Mouse (Mus musculus) hindbrain, embryonic 11.5 days (tissue): ENCODE measurements around the gene Akap8l. TPM values are rescaled to one million over a fixed set of nuclear protein-coding genes. Genes with fewer than 3 reads are reported as not detected.
A peak's percentile ranks its signal among the peaks of the same experiment; 100 is the strongest.

Experiments used
- ATAC-seq: fragments of 200-750 bp; cut with Nextera tagmentation; 2 replicates; pipeline ENCODE4 v1.8.0; 2017; ENCODE audit warnings: mild to moderate bottlenecking, moderate TSS enrichment, moderate library complexity; ENCODE audit not compliant: low FRiP score
- DNase-seq: peaks from one replicate; pipeline ENCODE4 v3.0.0-alpha.2; 2015; ENCODE audit warnings: low spot score
- H3K27ac ChIP-seq: fragments of 300-500 bp; sonication (generic); 2 replicates; pipeline ENCODE4 v1.5.1; 2014; ENCODE audit warnings: mild to moderate bottlenecking, low read depth, low read length
- H3K27me3 ChIP-seq: fragments of 300-500 bp; sonication (generic); 2 replicates; pipeline ENCODE4 v1.6.1; 2014; ENCODE audit warnings: mild to moderate bottlenecking, low read length, moderate library complexity, mixed read lengths; ENCODE audit not compliant: control insufficient read depth, insufficient read depth
- H3K36me3 ChIP-seq: fragments of 300-500 bp; sonication (generic); 2 replicates; pipeline ENCODE4 v1.6.1; 2014; ENCODE audit warnings: mild to moderate bottlenecking, low read length, moderate library complexity, mixed read lengths; ENCODE audit not compliant: control insufficient read depth, insufficient read depth
- H3K4me1 ChIP-seq: fragments of 300-500 bp; sonication (generic); replicated peaks from 2 replicates; pipeline ENCODE4 v1.6.1; 2014; ENCODE audit warnings: low read length, mixed read lengths; ENCODE audit not compliant: control insufficient read depth, insufficient read depth
- H3K4me2 ChIP-seq: fragments of 300-500 bp; sonication (generic); replicated peaks from 2 replicates; pipeline ENCODE4 v1.6.1; 2014; ENCODE audit warnings: mild to moderate bottlenecking, low read depth, low read length
- H3K4me3 ChIP-seq: fragments of 300-500 bp; sonication (generic); 2 replicates; pipeline ENCODE4 v1.5.1; 2014; ENCODE audit warnings: low read depth, low read length
- H3K9ac ChIP-seq: fragments of 300-500 bp; sonication (generic); 2 replicates; pipeline ENCODE4 v1.6.1; 2014; ENCODE audit warnings: low read depth, low read length
- H3K9me3 ChIP-seq: fragments of 300-500 bp; sonication (generic); 2 replicates; pipeline ENCODE4 v1.6.1; 2016; ENCODE audit warnings: low read length; ENCODE audit not compliant: control insufficient read depth
- WGBS: fragments of 180-500 bp; shearing (Covaris S2); extraction: QIAGEN DNeasy Blood & Tissue Kit; methylation state at CpG from one replicate; pipeline ENCODE4 v1.1.7; 2014; 5-methylcytosine and 5-hydroxymethylcytosine counted together
- polyA plus RNA-seq: library from polyadenylated mRNA; unstranded; fragments of >200 nt; fragmentation: Nextera tagmentation; extraction: Ambion mirVana; gene quantifications from 2 replicates; pipeline ENCODE4 v1.2.1, GENCODE M21; 2014

Akap8l gene
- 69.3 and 80.1 TPM in 2 replicates for polyA plus RNA-seq

GRCm38 (mm10) chr17:32350382-32350983, at the start of gene Akap8l:
Gene Akap8l (minus strand): TSS chr17:32350607.
- H3K27ac ChIP-seq, result peak within 1 kb of the TSS; percentile 76
- H3K36me3 ChIP-seq, result no peaks in the 10 kb centered on the region
- no peaks in the 10 kb centered on the region for H3K27me3 ChIP-seq
- under 1% methylated on average over 37 of the region's 37 CpGs for WGBS
- H3K9ac ChIP-seq, result peak within 1 kb of the TSS; percentile 84
- DNase-seq (peak; percentile 96), ATAC-seq (peak; percentile 98)
- no peaks in the 10 kb centered on the region for H3K9me3 ChIP-seq
- peak within 1 kb of the TSS; percentile 82 for H3K4me2 ChIP-seq
- H3K4me3 ChIP-seq, result peak within 1 kb of the TSS; percentile 88
- H3K4me1 ChIP-seq, result no peaks in the 10 kb centered on the region; the same call in 1 of the 2 replicates

GRCm38 (mm10) chr17:32396266-32396665, 45.9 kb upstream of the Akap8l start:
- 0 out of 2 replicates have a peak overlapping the region, but pooled peaks have one; percentile 11 for H3K4me3 ChIP-seq
- peaks cover 65% of the 10 kb centered on the region for H3K27me3 ChIP-seq
- H3K36me3 ChIP-seq, result no peaks in the 10 kb centered on the region
- no peaks in the 10 kb centered on the region for H3K4me1 ChIP-seq
- ATAC-seq, result no peak
- WGBS, result 5% methylated on average over 30 of the region's 37 CpGs
- DNase-seq, result no peak
- no peak overlapping the region for H3K9ac ChIP-seq
- H3K9me3 ChIP-seq, result no peaks in the 10 kb centered on the region
- H3K27ac ChIP-seq, result no peak overlapping the region
- H3K4me2 ChIP-seq, result no peak overlapping the region; the same call in 1 of the 2 replicates

GRCm38 (mm10) chr17:32393944-32394343, 43.5 kb upstream of the Akap8l start:
- WGBS, result 92% methylated on average over 10 of the region's 10 CpGs

GRCm38 (mm10) chr17:32389101-32389659, 38.8 kb upstream of the Akap8l start, which contains the start of gene Wiz:
Gene Wiz (minus strand): TSS chr17:32389439.
- no peaks in the 10 kb centered on the region for H3K36me3 ChIP-seq
- peaks cover 27% of the 10 kb centered on the region for H3K27me3 ChIP-seq
- DNase-seq (peak; percentile 93), ATAC-seq (peak; percentile 88)
- peak within 1 kb of the TSS; percentile 81 for H3K9ac ChIP-seq
- peak within 1 kb of the TSS; percentile 61 for H3K27ac ChIP-seq
- 0% methylated on average over 13 of the region's 44 CpGs for WGBS
- H3K4me3 ChIP-seq, result peak within 1 kb of the TSS; percentile 77
- peak within 1 kb of the TSS; percentile 95 for H3K4me2 ChIP-seq
- H3K4me1 ChIP-seq, result 0 out of 2 replicates have a peak, but pooled peaks cover 3% of the 10 kb centered on the region
- H3K9me3 ChIP-seq, result no peaks in the 10 kb centered on the region

More at GRCm38 (mm10) chr17:32393944-32394343, 43.5 kb upstream of the Akap8l start:
- Histone ChIP-seq H3K27ac (no peak overlapping the region), H3K9ac (no peak overlapping the region), H3K4me2 (no peak overlapping the region), H3K4me1 (no peaks in the 10 kb centered on the region), H3K27me3 (peaks cover 69% of the 10 kb centered on the region), H3K9me3 (no peaks in the 10 kb centered on the region), H3K4me3 (no peak overlapping the region), H3K36me3 (no peaks in the 10 kb centered on the region)
- DNase-seq (no peak), ATAC-seq (no peak)

- peak overlapping the region; percentile 61; the same call in 1 of the 2 replicates for H3K27ac ChIP-seq
- H3K9ac ChIP-seq, result peak overlapping the region; percentile 81
- H3K9me3 ChIP-seq, result no peaks in the 10 kb centered on the region
- peaks cover 22% of the 10 kb centered on the region for H3K27me3 ChIP-seq
- 0 out of 2 replicates have a peak, but pooled peaks cover 3% of the 10 kb centered on the region for H3K4me1 ChIP-seq
- 2% methylated on average over 34 of the region's 39 CpGs for WGBS
- DNase-seq (peak; percentile 48), ATAC-seq (peak; percentile 65)
- H3K4me3 ChIP-seq, result peak overlapping the region; percentile 77
- no peaks in the 10 kb centered on the region for H3K36me3 ChIP-seq
- peak overlapping the region; percentile 95 for H3K4me2 ChIP-seq
These were observed 38.1 kb upstream of the Akap8l start for GRCm38 (mm10) chr17:32388370-32389100.

- peak overlapping the region; percentile 81; the same call in 1 of the 2 replicates for H3K9ac ChIP-seq
- H3K36me3 ChIP-seq, result no peaks in the 10 kb centered on the region
- H3K27me3 ChIP-seq, result peaks cover 20% of the 10 kb centered on the region
- 0 out of 2 replicates have a peak, but pooled peaks cover 3% of the 10 kb centered on the region for H3K4me1 ChIP-seq
- H3K4me2 ChIP-seq, result peak overlapping the region; percentile 95
- H3K9me3 ChIP-seq, result no peaks in the 10 kb centered on the region
- ATAC-seq (no peak), DNase-seq (no peak)
- WGBS, result 41% methylated on average over 7 of the region's 7 CpGs
- H3K27ac ChIP-seq, result no peak overlapping the region
- peak overlapping the region; percentile 77 for H3K4me3 ChIP-seq
These were observed 37.6 kb upstream of the Akap8l start for GRCm38 (mm10) chr17:32387986-32388369.

- Histone ChIP-seq H3K27ac (no peak overlapping the region), H3K27me3 (peaks cover 13% of the 10 kb centered on the region), H3K36me3 (no peaks in the 10 kb centered on the region), H3K4me3 (no peak overlapping the region), H3K4me2 (no peak overlapping the region), H3K9ac (no peak overlapping the region), H3K4me1 (0 out of 2 replicates have a peak, but pooled peaks cover 3% of the 10 kb centered on the region), H3K9me3 (no peaks in the 10 kb centered on the region)
- DNase-seq, result peak; percentile 34
- 66% methylated on average over 9 of the region's 9 CpGs for WGBS
- no peak for ATAC-seq
These were observed 36.4 kb upstream of the Akap8l start for GRCm38 (mm10) chr17:32386659-32387432.

GRCm38 (mm10) chr17:32383661-32384060, 33.3 kb upstream of the Akap8l start:
- H3K36me3 ChIP-seq, result no peaks in the 10 kb centered on the region

More at GRCm38 (mm10) chr17:32383661-32384060, 33.3 kb upstream of the Akap8l start:
- Histone ChIP-seq H3K4me2 (no peak overlapping the region), H3K27ac (no peak overlapping the region), H3K27me3 (no peaks in the 10 kb centered on the region), H3K4me3 (no peak overlapping the region), H3K9me3 (no peaks in the 10 kb centered on the region), H3K9ac (no peak overlapping the region), H3K4me1 (0 out of 2 replicates have a peak, but pooled peaks cover 3% of the 10 kb centered on the region)
- 89% methylated on average over 5 of the region's 5 CpGs for WGBS
- ATAC-seq (no peak), DNase-seq (no peak)
